Mouse (Mus musculus) lung, embryonic 15.5 days (tissue): Measurements from ENCODE around the gene Grip2. TPM values are rescaled to one million over a fixed set of nuclear protein-coding genes. Genes with fewer than 3 reads are reported as not detected.

Source experiments
- ATAC-seq: fragments of 200-750 bp; cut with Nextera tagmentation; 2 replicates; pipeline ENCODE4 v1.8.0; 2017; ENCODE audit warnings: moderate number of reproducible peaks, borderline replicate concordance; ENCODE audit not compliant: low FRiP score, low TSS enrichment; ENCODE audit errors: extremely low read depth
- H3K27ac ChIP-seq: fragments of 300-500 bp; sonication (generic); 2 replicates; pipeline ENCODE4 v1.5.1; 2015; ENCODE audit warnings: moderate library complexity, mild to moderate bottlenecking, inconsistent platforms
- H3K27me3 ChIP-seq: fragments of 300-500 bp; sonication (generic); 2 replicates; pipeline ENCODE4 v1.6.1; 2015; ENCODE audit warnings: inconsistent platforms
- H3K36me3 ChIP-seq: fragments of 300-500 bp; sonication (generic); 2 replicates; pipeline ENCODE4 v1.6.1; 2015; ENCODE audit warnings: inconsistent platforms
- H3K4me1 ChIP-seq: fragments of 300-500 bp; sonication (generic); 2 replicates; pipeline ENCODE4 v1.6.1; 2015; ENCODE audit warnings: inconsistent platforms
- H3K4me2 ChIP-seq: fragments of 300-500 bp; sonication (generic); 2 replicates; pipeline ENCODE4 v1.6.1; 2015; ENCODE audit warnings: inconsistent platforms, mild to moderate bottlenecking, moderate library complexity
- H3K4me3 ChIP-seq: fragments of 300-500 bp; sonication (generic); 2 replicates; pipeline ENCODE4 v1.5.1; 2015; ENCODE audit warnings: mild to moderate bottlenecking, inconsistent platforms
- H3K9ac ChIP-seq: fragments of 300-500 bp; sonication (generic); 2 replicates; pipeline ENCODE4 v1.6.1; 2015; ENCODE audit warnings: inconsistent platforms
- H3K9me3 ChIP-seq: fragments of 300-500 bp; sonication (generic); 2 replicates; pipeline ENCODE4 v1.6.1; 2016; ENCODE audit warnings: inconsistent platforms
- WGBS: fragments of 180-500 bp; shearing (Covaris S2); methylation state at CpG from one replicate; pipeline ENCODE4 v1.1.7; 2015; 5-methylcytosine and 5-hydroxymethylcytosine counted together
- polyA plus RNA-seq: library from polyadenylated mRNA; unstranded; fragments of >200 nt; fragmentation: Nextera tagmentation; extraction: Ambion mirVana; gene quantifications from 2 replicates; pipeline ENCODE4 v1.2.1, GENCODE M21; 2015

The Grip2 gene
- polyA plus RNA-seq, 1 experiment from 2014 or later: 0.54 TPM

- Histone ChIP-seq H3K9me3 (no peaks in the 10 kb centered on the region), H3K36me3 (peaks cover 40% of the 10 kb centered on the region), H3K9ac (no peak overlapping the region), H3K4me3 (no peak overlapping the region), H3K27ac (no peak overlapping the region), H3K27me3 (no peaks in the 10 kb centered on the region), H3K4me2 (no peak overlapping the region), H3K4me1 (peaks cover 31% of the 10 kb centered on the region)
- 58% methylated on average over 1 of the region's 1 CpGs for WGBS
- no peak for ATAC-seq
These were observed 99.7 kb downstream of the Grip2 start for GRCm38 (mm10) chr6:91727361-91727760.

GRCm38 (mm10) chr6:91721215-91721701 lies 105.8 kb downstream of the Grip2 start:
- ATAC-seq: peak; percentile 28; the same call in 1 of the 2 replicates
- no peak overlapping the region for H3K4me3 ChIP-seq
- WGBS: 53% methylated on average over 12 of the region's 12 CpGs
- no peaks in the 10 kb centered on the region for H3K9me3 ChIP-seq
- H3K27me3 ChIP-seq: no peaks in the 10 kb centered on the region
- no peak overlapping the region for H3K9ac ChIP-seq
- peaks cover 29% of the 10 kb centered on the region for H3K4me1 ChIP-seq
- H3K36me3 ChIP-seq: peaks cover 31% of the 10 kb centered on the region
- no peak overlapping the region for H3K4me2 ChIP-seq
- no peak overlapping the region for H3K27ac ChIP-seq

- H3K9me3 ChIP-seq: no peaks in the 10 kb centered on the region
- no peak overlapping the region for H3K4me2 ChIP-seq
- 40% methylated on average over 4 of the region's 4 CpGs for WGBS
- peaks cover 25% of the 10 kb centered on the region for H3K36me3 ChIP-seq
- H3K27me3 ChIP-seq: no peaks in the 10 kb centered on the region
- H3K4me3 ChIP-seq: no peak overlapping the region
- no peak overlapping the region; the same call in 1 of the 2 replicates for H3K27ac ChIP-seq
- no peak overlapping the region for H3K9ac ChIP-seq
- H3K4me1 ChIP-seq: peaks cover 29% of the 10 kb centered on the region
- ATAC-seq: no peak
These were observed 106.3 kb downstream of the Grip2 start for GRCm38 (mm10) chr6:91720588-91721214.

- Histone ChIP-seq H3K36me3 (peaks cover 18% of the 10 kb centered on the region), H3K27ac (peak overlapping the region; percentile 41; the same call in 1 of the 2 replicates), H3K9me3 (no peaks in the 10 kb centered on the region), H3K4me3 (no peak overlapping the region), H3K4me2 (no peak overlapping the region), H3K27me3 (no peaks in the 10 kb centered on the region), H3K9ac (no peak overlapping the region), H3K4me1 (peaks cover 29% of the 10 kb centered on the region)
- peak; percentile 41; the same call in 1 of the 2 replicates for ATAC-seq
- 10% methylated on average over 9 of the region's 9 CpGs for WGBS
These were observed 107.1 kb downstream of the Grip2 start for GRCm38 (mm10) chr6:91719865-91720533.

DNA sequence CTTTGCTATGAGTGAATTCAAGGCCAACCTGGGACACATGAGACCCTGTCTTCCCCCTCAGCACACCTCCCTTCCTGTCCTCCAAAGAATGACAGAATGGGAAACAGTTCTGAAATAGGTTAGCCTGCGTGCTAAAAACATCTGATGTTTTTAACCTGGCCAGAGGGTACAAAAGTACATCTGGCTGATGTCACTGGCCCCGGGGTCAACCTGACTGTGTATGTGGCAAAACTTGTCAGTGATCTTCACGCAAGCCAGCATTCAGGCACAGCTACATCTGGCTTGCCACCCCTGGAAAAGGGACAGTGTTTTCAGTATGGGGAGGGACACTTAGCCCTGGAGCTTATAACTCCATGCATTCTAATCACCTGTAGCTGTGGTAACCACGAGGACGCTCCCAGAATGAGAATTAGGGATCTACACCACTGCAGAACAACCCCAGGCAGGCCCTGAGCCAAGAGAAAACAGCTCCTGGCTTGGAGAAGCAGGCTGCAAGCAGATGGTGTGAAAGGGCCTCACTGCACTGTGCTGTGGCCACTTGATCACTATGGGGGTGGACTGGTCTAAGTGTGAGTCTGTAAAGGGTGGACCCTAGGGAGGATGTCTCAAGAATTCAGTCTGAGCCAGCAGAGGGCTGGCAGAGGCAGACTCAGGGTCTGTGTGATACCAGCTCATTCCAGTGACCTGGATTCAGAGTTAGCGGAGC lies 107.9 kb downstream of the Grip2 start:
- ATAC-seq: peak; percentile 15; the same call in 1 of the 2 replicates
- no peak overlapping the region for H3K4me2 ChIP-seq

GRCm38 (mm10) chr6:91718603-91719002 lies 108.4 kb downstream of the Grip2 start:
- 68% methylated on average over 3 of the region's 3 CpGs for WGBS
- Histone ChIP-seq H3K4me3 (no peak overlapping the region), H3K27ac (no peak overlapping the region), H3K9me3 (no peaks in the 10 kb centered on the region), H3K27me3 (no peaks in the 10 kb centered on the region), H3K36me3 (peaks cover 4% of the 10 kb centered on the region; the same call in 1 of the 2 replicates), H3K4me1 (peaks cover 35% of the 10 kb centered on the region), H3K9ac (no peak overlapping the region), H3K4me2 (no peak overlapping the region)
- ATAC-seq: no peak

More for the DNA sequence above, 107.9 kb downstream of the Grip2 start:
- Histone ChIP-seq H3K27me3 (no peaks in the 10 kb centered on the region), H3K36me3 (peaks cover 10% of the 10 kb centered on the region; the same call in 1 of the 2 replicates), H3K9me3 (no peaks in the 10 kb centered on the region), H3K9ac (no peak overlapping the region), H3K27ac (no peak overlapping the region), H3K4me3 (no peak overlapping the region), H3K4me1 (peaks cover 32% of the 10 kb centered on the region)
- 66% methylated on average over 6 of the region's 6 CpGs for WGBS

GRCm38 (mm10) chr6:91718067-91718466 lies 109.0 kb downstream of the Grip2 start:
- ATAC-seq: no peak
- peaks cover 41% of the 10 kb centered on the region for H3K4me1 ChIP-seq
- H3K27ac ChIP-seq: no peak overlapping the region
- H3K4me2 ChIP-seq: no peak overlapping the region
- H3K9ac ChIP-seq: no peak overlapping the region
- no peaks in the 10 kb centered on the region for H3K27me3 ChIP-seq
- H3K4me3 ChIP-seq: no peak overlapping the region
- no peaks in the 10 kb centered on the region for H3K36me3 ChIP-seq
- no peaks in the 10 kb centered on the region for H3K9me3 ChIP-seq
- WGBS: 74% methylated on average over 2 of the region's 2 CpGs

GRCm38 (mm10) chr6:91715988-91716810 lies 110.9 kb downstream of the Grip2 start:
- peaks cover 48% of the 10 kb centered on the region for H3K4me1 ChIP-seq
- no peak overlapping the region for H3K27ac ChIP-seq

GRCm38 (mm10) chr6:91715023-91715422 lies 112.0 kb downstream of the Grip2 start:
- H3K4me1 ChIP-seq: peaks cover 38% of the 10 kb centered on the region
- ATAC-seq: no peak
- H3K27me3 ChIP-seq: no peaks in the 10 kb centered on the region
- WGBS: 75% methylated on average over 8 of the region's 8 CpGs
- H3K27ac ChIP-seq: no peak overlapping the region
- no peaks in the 10 kb centered on the region for H3K9me3 ChIP-seq
- H3K36me3 ChIP-seq: 0 out of 2 replicates have a peak, but pooled peaks cover 4% of the 10 kb centered on the region
- no peak overlapping the region for H3K9ac ChIP-seq
- no peak overlapping the region for H3K4me3 ChIP-seq
- H3K4me2 ChIP-seq: no peak overlapping the region

More at GRCm38 (mm10) chr6:91715988-91716810, 110.9 kb downstream of the Grip2 start:
- no peaks in the 10 kb centered on the region for H3K27me3 ChIP-seq
- no peak overlapping the region for H3K9ac ChIP-seq
- no peak overlapping the region for H3K4me3 ChIP-seq
- H3K9me3 ChIP-seq: no peaks in the 10 kb centered on the region
- 0 out of 2 replicates have a peak, but pooled peaks cover 4% of the 10 kb centered on the region for H3K36me3 ChIP-seq
- 57% methylated on average over 6 of the region's 6 CpGs for WGBS
- no peak overlapping the region for H3K4me2 ChIP-seq
- no peak for ATAC-seq

- H3K4me2 ChIP-seq: no peak overlapping the region
- peaks cover 4% of the 10 kb centered on the region; the same call in 1 of the 2 replicates for H3K9me3 ChIP-seq
- H3K4me1 ChIP-seq: peaks cover 22% of the 10 kb centered on the region
- H3K9ac ChIP-seq: no peak overlapping the region
- H3K36me3 ChIP-seq: peaks cover 4% of the 10 kb centered on the region; the same call in 1 of the 2 replicates
- H3K4me3 ChIP-seq: no peak overlapping the region
- peak; percentile 24; the same call in 1 of the 2 replicates for ATAC-seq
- no peaks in the 10 kb centered on the region for H3K27me3 ChIP-seq
- 16% methylated on average over 5 of the region's 5 CpGs for WGBS
- peak overlapping the region; percentile 76 for H3K27ac ChIP-seq
These were observed 113.6 kb downstream of the Grip2 start for GRCm38 (mm10) chr6:91713370-91713896.
